Mouse (Mus musculus): ENCODE results near the gene Prkce. TPM values are rescaled to one million over a fixed set of nuclear protein-coding genes. Genes with fewer than 3 reads are reported as not detected.

The Prkce gene
- total RNA-seq, 2 experiments from 2014 or later, result 31.1 to 32.5 TPM

DNA sequence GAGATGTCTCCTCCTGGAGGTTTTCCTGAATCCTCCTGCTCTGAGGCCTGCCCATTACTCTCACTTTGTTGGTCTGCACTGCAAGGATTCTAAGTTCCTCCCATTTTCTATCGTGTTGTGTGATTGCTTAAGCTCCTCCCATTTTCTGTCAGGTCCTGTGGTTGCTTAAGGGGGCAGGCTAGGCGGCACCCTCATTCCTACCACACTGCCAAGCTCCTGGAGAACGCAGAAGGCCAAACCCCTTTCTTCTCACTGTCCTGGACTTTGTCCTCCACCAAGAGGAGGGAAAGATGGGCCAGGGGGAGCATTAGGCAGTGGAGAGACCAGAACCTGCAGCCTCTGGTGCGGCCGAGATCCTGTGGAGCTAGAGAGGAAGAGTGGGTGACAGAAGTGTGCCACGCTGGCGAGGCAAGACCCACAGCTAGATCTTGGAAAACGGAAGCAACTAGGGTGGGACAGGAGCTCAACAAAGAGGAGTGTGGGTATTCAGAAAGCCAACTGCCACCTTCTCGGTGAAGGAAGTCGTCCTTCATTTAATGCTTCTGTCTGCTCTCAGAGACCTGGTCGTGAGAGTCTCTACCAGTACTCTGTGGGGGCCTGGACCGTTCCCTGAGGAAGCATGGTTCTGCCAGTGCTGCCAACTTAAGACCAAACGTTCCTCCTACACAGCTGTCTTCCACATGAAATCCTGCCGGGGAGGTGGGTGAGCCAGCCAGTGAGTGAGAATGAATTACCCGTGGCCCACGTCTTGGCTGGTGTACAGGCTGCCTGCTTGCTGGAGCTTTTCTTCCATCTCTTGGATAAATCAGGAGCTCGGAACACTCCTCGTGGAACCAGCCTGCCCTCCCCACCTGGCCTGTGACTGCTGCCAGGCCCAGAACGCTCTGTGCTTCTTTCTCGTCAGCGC lies 82.2 kb downstream of the Prkce start:
- intact Hi-C loops (cut with DNase I), result no loop called here
- DNase-seq, result no peak

DNA sequence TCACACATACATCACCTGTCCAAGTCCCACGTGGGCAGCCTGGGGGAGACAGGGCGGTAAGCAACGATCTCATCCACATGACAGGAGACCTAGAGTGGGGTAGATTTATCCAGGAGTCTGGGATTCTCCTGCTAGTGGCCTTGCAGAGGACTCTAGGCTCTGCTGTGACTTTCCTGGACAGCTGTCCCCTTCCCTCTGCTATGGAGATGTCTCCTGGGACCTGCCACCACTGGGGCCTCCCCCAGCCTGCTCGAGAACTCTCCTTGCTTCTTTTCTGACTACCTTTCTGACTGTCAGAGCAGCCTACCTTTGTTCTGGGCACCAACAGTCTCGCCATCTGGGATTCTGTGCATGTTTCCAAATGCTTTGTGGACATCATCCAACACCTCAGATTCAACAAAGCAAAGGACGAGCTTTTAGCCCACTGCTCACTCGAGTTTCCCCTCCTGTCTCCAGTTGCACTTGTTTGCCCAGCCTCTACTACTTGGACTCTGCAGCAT lies 82.9 kb downstream of the Prkce start:
- no peak for DNase-seq
- intact Hi-C loops (cut with DNase I), result no loop called here

DNA sequence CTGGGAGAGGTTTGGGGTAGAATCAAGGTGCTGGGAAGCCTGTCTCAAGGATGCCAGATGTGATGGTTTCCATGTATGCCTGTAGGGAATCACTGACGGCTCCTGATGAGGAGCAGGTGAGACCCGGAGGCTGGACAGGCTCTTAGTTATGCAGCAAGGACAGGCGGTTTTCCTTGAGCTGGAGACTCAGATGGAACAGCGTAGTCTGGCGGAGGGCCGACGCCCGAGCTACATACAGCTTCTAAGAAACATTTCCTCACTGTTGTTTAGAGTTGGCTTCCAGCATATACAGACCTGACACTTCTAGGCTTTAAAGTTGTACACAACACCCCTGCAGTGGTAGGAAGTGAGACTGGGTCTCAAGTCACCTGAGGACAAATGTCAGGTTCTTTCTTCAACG lies 86.3 kb downstream of the Prkce start:
- intact Hi-C loops (cut with DNase I), result no loop called here

DNA sequence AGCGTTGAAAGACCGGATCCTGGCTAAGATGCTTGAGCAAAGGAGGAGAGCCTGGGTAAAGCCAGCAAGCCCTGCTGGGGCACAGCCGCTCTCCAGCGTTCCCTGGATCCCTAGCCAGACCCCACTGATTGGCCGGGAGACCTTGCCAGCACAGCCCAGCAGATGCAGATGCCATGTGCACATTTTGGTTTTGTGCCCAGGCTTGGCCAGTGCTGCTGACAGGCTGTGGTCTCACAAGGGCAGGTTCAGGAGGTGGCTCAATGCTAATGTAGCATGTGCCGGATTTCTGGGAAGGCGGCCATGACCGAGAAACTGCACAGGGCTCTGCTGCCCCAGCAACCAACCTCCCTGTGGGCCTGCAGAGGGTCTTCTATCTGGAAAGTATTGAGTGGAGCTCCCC lies 86.7 kb downstream of the Prkce start:
- peak; percentile 93 to 94 for DNase-seq
- intact Hi-C loops (cut with DNase I), result no loop called here

More for the DNA sequence above, 86.3 kb downstream of the Prkce start:
- DNase-seq, result no peak

DNA sequence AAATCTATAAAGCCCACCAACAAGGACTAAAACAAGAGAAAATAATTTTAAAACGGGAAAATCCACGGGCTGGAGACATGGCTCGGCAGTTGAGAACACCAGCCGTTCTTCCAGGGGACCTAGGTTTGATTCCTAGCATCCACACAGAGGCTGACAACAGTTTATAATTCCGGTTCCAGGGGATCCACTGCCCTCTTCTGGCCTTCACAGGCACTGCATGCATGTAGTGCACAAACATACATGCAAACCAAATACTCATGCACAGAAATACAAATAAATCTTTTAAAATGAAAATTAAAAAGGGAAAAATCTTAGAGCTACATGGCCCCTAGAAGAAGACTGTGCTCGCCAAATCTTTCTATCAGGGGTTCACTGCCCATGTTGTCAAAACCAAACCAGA lies 87.4 kb downstream of the Prkce start:
- intact Hi-C loops (cut with DNase I), result no loop called here
- no peak for DNase-seq

DNA sequence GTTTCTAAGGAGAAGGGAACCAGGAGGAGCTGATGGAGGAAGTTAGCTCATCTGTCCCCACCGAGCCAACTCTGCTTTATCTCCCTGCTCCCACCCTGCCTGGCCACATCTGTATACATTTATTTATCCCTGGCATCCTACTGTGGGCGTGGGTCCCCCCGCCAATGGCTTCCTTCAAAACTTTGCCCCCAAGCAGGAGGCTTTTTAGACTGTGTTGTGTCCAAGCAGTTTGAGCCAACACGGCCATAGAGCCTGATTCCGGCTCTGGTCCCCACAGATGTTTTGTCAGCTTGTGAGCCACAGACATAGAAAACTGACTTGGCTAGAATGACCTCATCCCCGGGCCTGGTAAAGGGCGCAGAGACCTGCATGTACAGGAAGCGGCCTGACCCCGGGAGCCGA lies 89.1 kb downstream of the Prkce start:
- intact Hi-C loops (cut with DNase I), result no loop called here
- DNase-seq, result peak; percentile 60 to 61

- peak; percentile 58 to 67 for DNase-seq
- intact Hi-C loops (cut with DNase I), result no loop called here
Measured at GRCm38 (mm10) chr17:86261067-86261466, 93.5 kb downstream of the Prkce start.

- intact Hi-C loops (cut with DNase I), result no loop called here
- DNase-seq, result no peak
Measured at GRCm38 (mm10) chr17:86263985-86264649, 96.5 kb downstream of the Prkce start.

DNA sequence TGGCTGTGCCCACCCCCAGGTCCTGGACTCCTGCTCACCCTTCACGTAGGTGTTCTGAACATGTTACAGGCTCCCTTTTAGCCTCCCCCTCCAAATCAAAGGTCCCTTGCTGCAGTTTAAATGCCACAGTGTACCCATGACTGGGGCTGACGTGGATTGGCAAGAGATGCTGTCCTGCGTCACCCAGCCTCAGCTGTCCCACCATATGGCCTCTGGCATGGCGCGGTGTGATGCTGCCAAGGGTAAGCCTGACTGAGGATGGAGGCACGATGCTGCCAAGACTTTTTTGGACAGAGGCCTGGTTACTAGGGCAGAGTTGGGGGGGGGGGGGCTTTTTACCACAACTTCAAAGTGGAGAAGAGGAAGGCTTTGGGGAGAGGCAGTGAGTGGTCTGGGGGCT lies 98.5 kb downstream of the Prkce start:
- intact Hi-C loops (cut with DNase I), result no loop called here

GRCm38 (mm10) chr17:86267126-86267760 lies 99.7 kb downstream of the Prkce start:
- DNase-seq, result no peak
- intact Hi-C loops (cut with DNase I), result no loop called here

More for the DNA sequence above, 98.5 kb downstream of the Prkce start:
- peak in 1 of 2 experiments; percentile 64 for DNase-seq

DNA sequence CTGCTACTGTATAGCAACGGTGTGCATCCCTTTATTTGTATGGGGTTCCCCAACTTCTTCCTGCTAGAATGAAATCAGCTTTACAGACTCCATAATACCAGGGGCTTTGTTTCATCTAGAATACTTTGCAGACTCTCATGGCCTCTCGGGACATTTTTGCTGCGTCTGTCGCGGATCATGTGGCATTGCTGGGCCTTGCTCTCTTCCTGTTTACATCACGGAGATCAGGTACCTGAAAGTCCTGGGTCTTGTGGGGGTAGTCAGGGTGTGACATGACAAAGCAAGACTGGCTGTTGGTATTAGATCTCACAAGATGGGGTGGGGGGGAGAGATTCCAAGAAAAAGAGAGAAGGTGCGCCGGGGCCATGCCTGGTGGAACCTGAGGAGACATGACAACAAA lies 102.1 kb downstream of the Prkce start:
- intact Hi-C loops (cut with DNase I), result no loop called here
- no peak for DNase-seq

- intact Hi-C loops (cut with DNase I), result no loop called here
- no peak for DNase-seq
Measured at GRCm38 (mm10) chr17:86270523-86270922, 102.9 kb downstream of the Prkce start.

DNA sequence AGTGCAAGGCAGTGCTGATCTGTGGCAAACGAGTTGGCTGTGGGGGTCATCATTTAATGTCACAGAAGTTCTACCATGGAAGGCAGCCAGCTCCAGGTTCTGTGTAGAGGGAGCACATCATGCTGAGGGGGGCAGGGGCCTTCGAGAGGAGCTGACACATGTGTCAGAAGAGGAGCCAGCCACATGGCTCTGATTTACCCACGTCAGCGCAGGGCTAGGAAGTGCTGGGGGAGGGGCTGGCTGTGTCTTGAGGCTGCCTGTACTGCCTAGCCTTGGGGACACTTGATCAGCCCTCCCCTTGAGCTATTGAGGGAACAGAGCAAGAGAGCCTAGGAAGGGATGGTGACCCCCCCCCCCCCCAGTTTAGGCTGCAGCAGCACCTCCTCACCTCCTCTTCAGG lies 103.7 kb downstream of the Prkce start:
- intact Hi-C loops (cut with DNase I), result no loop called here
- peak in 1 of 2 experiments; percentile 37 for DNase-seq

DNA sequence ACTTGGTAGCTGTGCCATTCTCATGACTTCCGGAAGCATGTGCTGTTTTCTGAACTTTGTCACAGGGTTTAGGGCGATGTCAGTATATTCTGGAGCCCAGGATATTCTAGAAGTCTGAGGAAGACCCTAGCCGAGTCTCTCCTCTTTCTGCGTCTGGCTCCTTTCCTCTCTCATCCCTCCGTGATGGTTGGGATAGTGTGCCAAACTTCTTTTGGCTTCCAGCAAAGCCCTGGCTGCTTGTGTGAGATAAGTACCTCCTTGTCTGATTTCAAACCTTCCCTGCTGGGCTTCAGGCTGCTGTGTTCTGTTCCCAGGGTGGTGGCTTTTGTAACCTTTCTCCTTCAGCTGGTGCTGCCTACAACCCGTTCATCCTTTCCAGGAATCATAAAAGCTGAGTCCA lies 105.4 kb downstream of the Prkce start:
- no peak for DNase-seq
- intact Hi-C loops (cut with DNase I), result no loop called here

GRCm38 (mm10) chr17:86273566-86274349 lies 106.2 kb downstream of the Prkce start:
- peak in 1 of 2 experiments; percentile 57 for DNase-seq
- intact Hi-C loops (cut with DNase I), result no loop called here

GRCm38 (mm10) chr17:86274350-86274744 lies 106.8 kb downstream of the Prkce start:
- intact Hi-C loops (cut with DNase I), result no loop called here
- no peak for DNase-seq

- no peak for DNase-seq
- intact Hi-C loops (cut with DNase I), result no loop called here
Measured at GRCm38 (mm10) chr17:86276381-86276780, 108.8 kb downstream of the Prkce start.

DNA sequence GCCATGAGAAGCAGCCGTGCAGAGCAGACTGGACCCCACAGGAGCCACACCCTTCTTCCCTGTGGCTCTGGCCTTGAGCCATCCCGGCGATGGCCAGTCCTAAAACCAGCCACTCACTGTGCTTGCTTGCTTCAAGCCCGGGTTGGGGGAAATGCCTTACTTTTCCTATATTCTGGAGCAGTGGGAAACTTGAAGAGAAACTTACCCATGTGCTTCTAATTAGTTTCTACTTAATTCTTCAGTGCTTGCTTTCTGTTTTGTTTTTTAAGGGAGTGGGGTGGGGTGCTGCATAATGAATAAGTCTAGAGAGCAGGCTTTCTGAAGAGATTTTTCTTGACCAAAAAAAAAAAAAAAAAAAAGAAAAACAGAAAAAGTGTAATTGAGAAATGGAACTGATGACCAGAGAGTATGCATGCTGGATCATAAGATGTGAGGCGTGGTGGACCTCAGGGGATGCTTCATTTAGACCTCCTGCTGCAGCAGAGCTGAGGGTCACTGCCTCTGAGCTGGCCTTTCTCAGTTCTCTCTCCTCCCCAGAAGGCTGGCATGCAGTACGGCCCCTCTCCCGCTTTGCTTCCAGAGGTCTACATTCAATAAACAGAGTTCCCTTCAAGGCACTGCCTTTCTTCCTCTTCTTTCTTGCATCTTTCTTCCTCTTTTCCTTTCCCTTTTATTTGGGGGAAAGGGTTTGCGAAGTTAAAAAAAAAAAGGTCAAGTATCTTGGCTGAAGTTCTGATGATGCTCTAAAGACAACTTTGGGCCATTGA lies 109.6 kb downstream of the Prkce start:
- DNase-seq, result no peak
- intact Hi-C loops (cut with DNase I), result no loop called here

DNA sequence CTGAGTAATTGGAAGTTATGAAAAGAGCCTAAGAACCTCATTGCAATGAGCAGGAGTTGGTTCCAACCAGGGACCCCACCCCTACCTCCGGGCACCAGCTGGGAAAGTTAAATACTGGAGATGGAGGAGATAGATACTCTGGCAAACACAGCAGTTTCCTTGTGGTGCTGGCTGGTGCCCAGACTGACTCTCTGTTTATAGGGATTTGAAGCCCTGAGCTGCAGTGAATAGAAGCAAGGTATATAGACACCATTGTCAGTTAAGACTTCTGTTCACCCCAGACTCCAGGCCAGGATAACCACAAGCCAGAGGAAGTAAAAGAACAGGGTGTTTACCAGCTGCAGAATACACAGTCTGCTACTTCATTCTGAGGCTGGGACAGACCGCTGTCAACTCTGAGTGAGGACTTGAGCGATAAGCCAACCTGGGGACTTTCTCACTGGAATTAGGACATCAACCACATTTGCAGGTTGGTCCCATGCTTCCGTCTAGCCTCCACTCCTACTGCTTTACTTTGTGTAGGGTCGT lies 110.5 kb downstream of the Prkce start:
- no peak for DNase-seq
- intact Hi-C loops (cut with DNase I), result no loop called here
